Mouse (Mus musculus) stomach, postnatal 0 days (tissue): ENCODE data around the gene Trip10.

ENCODE experiments used
- CTCF ChIP-seq: IDR thresholded peaks from 2 replicates; pipeline ENCODE4 v1.5.1; 2016; ENCODE audit warnings: antibody characterized with exemption, low read depth, mild to moderate bottlenecking, moderate library complexity
- EP300 ChIP-seq: optimal IDR thresholded peaks from 2 replicates; pipeline ENCODE3; 2016; ENCODE audit warnings: antibody characterized with exemption

GRCm38 (mm10) chr17:57237181-57237580 lies 12.1 kb upstream of the Trip10 start:
- TF ChIP-seq CTCF (no peak), EP300 (no peak)
